Comparison of ENCODE assay signal across 8 mouse cellular contexts in the genomic region with DNA sequence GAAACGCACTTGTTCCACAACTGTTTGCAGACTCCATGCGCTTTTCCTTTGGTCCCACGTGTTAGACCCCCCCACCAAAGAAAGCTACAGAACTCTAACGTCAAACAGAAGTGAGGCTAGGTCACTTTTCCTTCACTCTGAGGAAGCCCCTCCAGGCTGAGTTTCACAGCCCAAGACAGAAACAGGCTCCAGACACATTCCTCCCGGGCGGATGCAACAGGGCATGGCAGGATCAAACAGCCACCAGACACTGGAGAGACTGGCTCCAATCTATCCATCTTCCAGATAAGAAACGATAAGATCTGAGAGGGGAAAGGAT.
DNase-seq lines count a peak whose midpoint lies in the region; ATAC-seq lines count a peak whose summit lies in the region.

No protein-coding gene starts in this region.

- peak overlapping the region; percentile 88 for H3K9ac ChIP-seq in lung, embryonic 16.5 days (ENCODE audit: low read length)
- peak overlapping the region; percentile 87 for H3K9ac ChIP-seq in heart, embryonic 13.5 days
- H3K9ac ChIP-seq in neural tube, embryonic 11.5 days (ENCODE audit: low read length), result peak overlapping the region; percentile 73

- WGBS in lung, embryonic 16.5 days, result under 1% methylated on average over 7 of the region's 7 CpGs
- under 1% methylated on average over 7 of the region's 7 CpGs for WGBS in heart, embryonic 13.5 days
- under 1% methylated on average over 7 of the region's 7 CpGs for WGBS in neural tube, embryonic 11.5 days

- no peaks in the 10 kb centered on the region for H3K27me3 ChIP-seq in lung, embryonic 16.5 days (ENCODE audit: control insufficient read depth, insufficient read depth, low read depth, low read length)
- no peaks in the 10 kb centered on the region for H3K27me3 ChIP-seq in heart, embryonic 13.5 days (replicated peaks)
- no peaks in the 10 kb centered on the region for H3K27me3 ChIP-seq in neural tube, embryonic 11.5 days (ENCODE audit: control insufficient read depth, insufficient read depth, low read length)

- H3K4me2 ChIP-seq in lung, embryonic 16.5 days (ENCODE audit: low read depth, low read length), result peak overlapping the region; percentile 79
- H3K4me2 ChIP-seq in heart, embryonic 13.5 days, result peak overlapping the region; percentile 78
- peak overlapping the region; percentile 61 for H3K4me2 ChIP-seq in neural tube, embryonic 11.5 days (ENCODE audit: low read depth)

- DNase-seq in lung, adult 18-20 months, result no peak
- DNase-seq in cerebellum, postnatal 25 days, result peak; percentile 19 to 34
- DNase-seq in kidney, postnatal 4 days, result peak; percentile 52 to 66
- DNase-seq in neural tube, embryonic 11.5 days (ENCODE audit: low spot score), result peak; percentile 73
- no peak for DNase-seq in ovary, postnatal 36 days (ENCODE audit: low spot score)
- DNase-seq in B cell, adult 2 months, result no peak

- H3K4me1 ChIP-seq in lung, embryonic 16.5 days (replicated peaks; ENCODE audit: control insufficient read depth, insufficient read depth, low read length), result peaks cover 59% of the 10 kb centered on the region
- peaks cover 65% of the 10 kb centered on the region for H3K4me1 ChIP-seq in heart, embryonic 13.5 days
- H3K4me1 ChIP-seq in neural tube, embryonic 11.5 days (ENCODE audit: control insufficient read depth, insufficient read depth, low read length), result peaks cover 54% of the 10 kb centered on the region

- H3K9me3 ChIP-seq in lung, embryonic 16.5 days (ENCODE audit: control insufficient read depth, low read length), result no peaks in the 10 kb centered on the region
- no peaks in the 10 kb centered on the region for H3K9me3 ChIP-seq in heart, embryonic 13.5 days
- no peaks in the 10 kb centered on the region for H3K9me3 ChIP-seq in neural tube, embryonic 11.5 days (ENCODE audit: control insufficient read depth, low read length)

- H3K4me3 ChIP-seq in lung, embryonic 16.5 days (ENCODE audit: low read length), result peak overlapping the region; percentile 58; the same call in 1 of the 2 replicates
- peak overlapping the region; percentile 70 for H3K4me3 ChIP-seq in heart, embryonic 13.5 days
- H3K4me3 ChIP-seq in neural tube, embryonic 11.5 days (ENCODE audit: low read depth, low read length), result peak overlapping the region; percentile 34

- no peaks in the 10 kb centered on the region for H3K36me3 ChIP-seq in lung, embryonic 16.5 days (ENCODE audit: control insufficient read depth, insufficient read depth, low read length)
- H3K36me3 ChIP-seq in heart, embryonic 13.5 days, result no peaks in the 10 kb centered on the region
- no peaks in the 10 kb centered on the region for H3K36me3 ChIP-seq in neural tube, embryonic 11.5 days (ENCODE audit: control insufficient read depth, insufficient read depth, low read length)

- ATAC-seq in lung, embryonic 16.5 days (ENCODE audit: low read depth), result no peak
- no peak for ATAC-seq in heart, embryonic 13.5 days (ENCODE audit: extremely low read depth, insufficient number of reproducible peaks, low FRiP score, low TSS enrichment)
- ATAC-seq in neural tube, embryonic 11.5 days (ENCODE audit: insufficient read depth, low FRiP score, low TSS enrichment), result no peak

- peak overlapping the region; percentile 98 for H3K27ac ChIP-seq in lung, embryonic 16.5 days (ENCODE audit: low read length)
- H3K27ac ChIP-seq in heart, embryonic 13.5 days (replicated peaks), result peak overlapping the region; percentile 95
- peak overlapping the region; percentile 97 for H3K27ac ChIP-seq in neural tube, embryonic 11.5 days (ENCODE audit: low read depth, low read length)

Comparison
In these comparisons a context has a peak if more than half of its experiments do, and no peak if none do; other contexts are left out.
1. DNase-seq: peak in cerebellum, postnatal 25 days (2 of 2), kidney, postnatal 4 days (2 of 2) and neural tube, embryonic 11.5 days (single experiment); none in lung, adult 18-20 months (0 of 2), ovary, postnatal 36 days (single experiment) and B cell, adult 2 months (0 of 2).
2. Peak in every context shown above with its lines, with median percentiles within 50 percentile points of each other: H3K27ac ChIP-seq, H3K4me2 ChIP-seq, H3K4me3 ChIP-seq and H3K9ac ChIP-seq.